ENCODE assay signal across 8 mouse cellular contexts in genomic region chr7:77771711-77772449, GRCm38 (mm10).
DNase-seq lines count a peak whose midpoint lies in the region; ATAC-seq and TF ChIP-seq lines count a peak whose summit lies in the region.

No protein-coding gene starts in this region.

- H3K36me3 ChIP-seq in kidney, postnatal 0 days (ENCODE audit: insufficient read depth, low read length), result no peaks in the 10 kb centered on the region
- H3K36me3 ChIP-seq in stomach, embryonic 16.5 days (ENCODE audit: control insufficient read depth, insufficient read depth, low read length), result no peaks in the 10 kb centered on the region

- H3K4me3 ChIP-seq in kidney, postnatal 0 days (replicated peaks; ENCODE audit: low read depth, low read length), result no peak overlapping the region
- H3K4me3 ChIP-seq in stomach, embryonic 16.5 days (replicated peaks; ENCODE audit: low read length), result no peak overlapping the region

- TF ChIP-seq CTCF in kidney, postnatal 0 days (IDR thresholded peaks at IDR 0.05; ENCODE audit: low read depth), result no peak

- H3K27ac ChIP-seq in kidney, postnatal 0 days, result no peak overlapping the region
- no peak overlapping the region for H3K27ac ChIP-seq in stomach, embryonic 16.5 days (ENCODE audit: low read length)

- no peak overlapping the region for H3K4me2 ChIP-seq in kidney, postnatal 0 days (ENCODE audit: low read length)
- H3K4me2 ChIP-seq in stomach, embryonic 16.5 days (ENCODE audit: low read depth, low read length), result no peak overlapping the region

- H3K9ac ChIP-seq in kidney, postnatal 0 days (ENCODE audit: low read depth, low read length), result no peak overlapping the region
- no peak overlapping the region for H3K9ac ChIP-seq in stomach, embryonic 16.5 days (ENCODE audit: low read length)

- DNase-seq in 416B (ENCODE audit: low read depth), result peak; percentile 17
- DNase-seq in adrenal gland, adult 18-20 months (ENCODE audit: low spot score in 2 of 2), result peak; percentile 15 to 21
- peak; percentile 24 for DNase-seq in forelimb bud, embryonic 11.5 days (ENCODE audit: low read depth, low spot score)
- peak; percentile 60 for DNase-seq in kidney, postnatal 0 days (ENCODE audit: low spot score)
- DNase-seq in mesoderm, embryonic 11.5 days (ENCODE audit: low read depth, low spot score), result peak; percentile 53
- no peak for DNase-seq in spleen, postnatal 14 days (ENCODE audit: low spot score in 2 of 2)
- DNase-seq in gastrocnemius, adult 18-20 months (ENCODE audit: low spot score), result no peak

- H3K27me3 ChIP-seq in kidney, postnatal 0 days (ENCODE audit: insufficient read depth, low read length), result no peaks in the 10 kb centered on the region
- H3K27me3 ChIP-seq in stomach, embryonic 16.5 days (ENCODE audit: control insufficient read depth, insufficient read depth, low read length), result no peaks in the 10 kb centered on the region

- WGBS in kidney, postnatal 0 days, result 61% methylated on average over 11 of the region's 11 CpGs
- WGBS in stomach, embryonic 16.5 days, result 58% methylated on average over 11 of the region's 11 CpGs

- ATAC-seq in kidney, postnatal 0 days (replicated peaks; ENCODE audit: low FRiP score, low read depth), result peak; percentile 92
- ATAC-seq in stomach, embryonic 16.5 days (ENCODE audit: insufficient read depth, low FRiP score), result peak; percentile 69

- H3K4me1 ChIP-seq in kidney, postnatal 0 days (replicated peaks; ENCODE audit: insufficient read depth, low read length), result no peaks in the 10 kb centered on the region
- H3K4me1 ChIP-seq in stomach, embryonic 16.5 days (ENCODE audit: control insufficient read depth, insufficient read depth, low read length), result no peaks in the 10 kb centered on the region

- H3K9me3 ChIP-seq in kidney, postnatal 0 days (replicated peaks; ENCODE audit: low read length), result no peaks in the 10 kb centered on the region
- H3K9me3 ChIP-seq in stomach, embryonic 16.5 days (replicated peaks; ENCODE audit: control insufficient read depth, low read length), result no peaks in the 10 kb centered on the region

Comparison
In these comparisons a context has a peak if more than half of its experiments do, and no peak if none do; other contexts are left out.
1. DNase-seq: peak in 416B (single experiment), adrenal gland, adult 18-20 months (2 of 2), forelimb bud, embryonic 11.5 days (single experiment), kidney, postnatal 0 days (single experiment) and mesoderm, embryonic 11.5 days (single experiment); none in spleen, postnatal 14 days (0 of 2) and gastrocnemius, adult 18-20 months (single experiment).